Mouse (Mus musculus) embryonic facial prominence, embryonic 10.5 days (tissue): Measurements from ENCODE around the gene Pafah2. TPM values are rescaled to one million over a fixed set of nuclear protein-coding genes. Genes with fewer than 3 reads are reported as not detected.

Experiments used
- DNase-seq: peaks from one replicate; pipeline ENCODE4 v3.0.0-alpha.2; 2017; ENCODE audit warnings: low spot score
- H3K27ac ChIP-seq: fragments of 300-500 bp; sonication (generic); replicated peaks from 2 replicates; pipeline ENCODE4 v1.5.1; 2016; ENCODE audit warnings: mild to moderate bottlenecking
- H3K27me3 ChIP-seq: fragments of 300-500 bp; sonication (generic); replicated peaks from 2 replicates; pipeline ENCODE4 v1.6.1; 2016; ENCODE audit warnings: low read depth, mild to moderate bottlenecking; ENCODE audit not compliant: poor library complexity, severe bottlenecking
- H3K36me3 ChIP-seq: fragments of 300-500 bp; sonication (generic); replicated peaks from 2 replicates; pipeline ENCODE4 v1.6.1; 2016; ENCODE audit warnings: mild to moderate bottlenecking, moderate library complexity
- H3K4me1 ChIP-seq: fragments of 300-500 bp; sonication (generic); 2 replicates; pipeline ENCODE4 v1.6.1; 2016
- H3K4me3 ChIP-seq: fragments of 300-500 bp; sonication (generic); 2 replicates; pipeline ENCODE4 v1.5.1; 2016; ENCODE audit warnings: mild to moderate bottlenecking, moderate library complexity
- H3K9me3 ChIP-seq: fragments of 300-500 bp; sonication (generic); 2 replicates; pipeline ENCODE4 v1.6.1; 2016; ENCODE audit warnings: mild to moderate bottlenecking
- WGBS: fragments of 180-500 bp; shearing (Covaris S2); methylation state at CpG from one replicate; pipeline ENCODE4 v1.1.7; 2016; 5-methylcytosine and 5-hydroxymethylcytosine counted together
- polyA plus RNA-seq: library from polyadenylated mRNA; unstranded; fragments of >200 nt; fragmentation: Nextera tagmentation; extraction: Ambion mirVana; gene quantifications from 2 replicates; pipeline ENCODE4 v1.2.1, GENCODE M21; 2016

Gene Pafah2
- polyA plus RNA-seq, 1 experiment from 2014 or later: 7.0 TPM

DNA sequence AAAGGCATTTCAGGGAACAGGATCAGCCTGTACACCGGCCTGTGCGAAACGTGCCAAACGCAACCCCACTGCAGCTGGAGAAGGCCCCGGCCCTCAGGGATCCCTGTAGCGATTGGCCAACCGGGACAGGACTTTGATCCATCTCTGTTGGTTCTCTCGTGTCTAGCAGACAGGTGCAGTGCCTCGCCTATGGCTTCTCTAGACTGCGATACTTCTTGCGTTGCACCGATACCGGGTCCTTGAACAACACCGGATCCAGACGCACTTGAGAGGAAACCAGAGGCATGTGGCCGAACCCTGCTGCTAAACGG, 38.7 kb upstream of the Pafah2 start:
- Histone ChIP-seq H3K27me3 (peaks cover 38% of the 10 kb centered on the region), H3K36me3 (no peaks in the 10 kb centered on the region), H3K4me3 (peak overlapping the region; percentile 29; the same call in 1 of the 2 replicates), H3K4me1 (peaks cover 33% of the 10 kb centered on the region), H3K9me3 (no peaks in the 10 kb centered on the region), H3K27ac (no peak overlapping the region)
- DNase-seq: no peak
- WGBS: 34% methylated on average over 17 of the region's 17 CpGs

DNA sequence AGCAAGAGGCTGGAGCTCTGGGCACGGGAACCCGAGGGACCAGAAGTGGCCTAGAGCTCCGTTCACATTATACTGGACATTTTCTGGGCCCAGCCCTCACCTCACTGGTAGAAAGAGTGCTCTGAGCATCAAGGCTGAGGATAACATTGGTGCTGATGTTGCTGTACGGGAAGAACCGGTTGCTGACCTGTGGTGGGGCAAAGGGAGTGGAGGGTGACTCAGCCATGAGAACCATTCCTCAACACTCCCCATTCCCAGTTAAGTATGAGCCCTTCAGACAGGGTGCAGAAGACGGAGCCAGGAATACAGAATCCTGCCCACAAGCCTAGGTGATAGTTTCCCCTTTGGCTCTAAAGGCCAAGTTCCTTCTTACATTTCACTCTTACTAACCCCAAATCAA, 36.5 kb upstream of the Pafah2 start:
- 89% methylated on average over 6 of the region's 6 CpGs for WGBS
- Histone ChIP-seq H3K27me3 (peaks cover 52% of the 10 kb centered on the region), H3K4me1 (peaks cover 39% of the 10 kb centered on the region), H3K36me3 (no peaks in the 10 kb centered on the region), H3K27ac (no peak overlapping the region), H3K4me3 (no peak overlapping the region), H3K9me3 (no peaks in the 10 kb centered on the region)
- no peak for DNase-seq

DNA sequence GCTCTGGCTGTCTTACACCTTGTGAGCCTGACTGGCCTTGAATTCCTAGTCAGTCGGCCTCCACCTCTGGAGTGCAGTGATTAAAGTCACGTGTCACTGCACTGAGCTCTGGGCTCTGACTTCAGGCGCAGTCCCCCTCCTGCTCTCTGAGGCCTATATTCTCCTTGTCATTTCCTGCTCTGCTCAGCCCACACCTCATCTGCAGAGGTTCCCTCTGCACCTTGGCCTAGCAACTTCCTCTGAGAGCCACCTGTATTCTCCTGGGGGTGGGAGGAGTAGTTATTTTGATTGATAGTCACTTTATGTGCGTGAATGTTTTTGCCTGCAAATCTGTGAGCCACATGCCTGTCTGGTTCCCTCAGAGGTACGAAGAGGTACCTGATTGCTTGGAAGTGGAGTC, 34.9 kb upstream of the Pafah2 start:
- Histone ChIP-seq H3K27me3 (peaks cover 59% of the 10 kb centered on the region), H3K4me3 (no peak overlapping the region), H3K4me1 (peaks cover 39% of the 10 kb centered on the region), H3K9me3 (no peaks in the 10 kb centered on the region), H3K27ac (no peak overlapping the region), H3K36me3 (no peaks in the 10 kb centered on the region)
- DNase-seq: no peak
- 43% methylated on average over 5 of the region's 5 CpGs for WGBS

DNA sequence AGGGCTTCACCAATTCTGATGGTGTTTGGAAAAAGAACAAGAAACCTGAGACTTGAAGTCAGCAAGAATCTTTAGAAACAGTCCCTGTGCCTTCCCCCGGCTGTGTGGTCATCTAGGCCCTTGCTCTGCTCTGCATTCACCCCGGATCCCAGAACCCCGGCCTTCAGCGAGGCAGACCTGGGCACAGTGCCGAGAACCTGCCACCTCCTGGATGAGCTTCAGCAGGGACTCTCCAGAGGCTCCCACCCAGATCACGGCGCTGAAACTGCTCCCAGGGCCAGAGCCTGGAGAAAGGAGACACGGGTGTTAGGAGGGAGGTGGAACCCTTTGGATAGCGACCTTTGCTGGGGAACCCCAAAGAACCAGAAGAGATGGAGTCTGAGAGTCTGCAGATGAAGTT, 34.0 kb upstream of the Pafah2 start:
- Histone ChIP-seq H3K27ac (no peak overlapping the region; the same call in 1 of the 2 replicates), H3K4me1 (peaks cover 35% of the 10 kb centered on the region)

DNA sequence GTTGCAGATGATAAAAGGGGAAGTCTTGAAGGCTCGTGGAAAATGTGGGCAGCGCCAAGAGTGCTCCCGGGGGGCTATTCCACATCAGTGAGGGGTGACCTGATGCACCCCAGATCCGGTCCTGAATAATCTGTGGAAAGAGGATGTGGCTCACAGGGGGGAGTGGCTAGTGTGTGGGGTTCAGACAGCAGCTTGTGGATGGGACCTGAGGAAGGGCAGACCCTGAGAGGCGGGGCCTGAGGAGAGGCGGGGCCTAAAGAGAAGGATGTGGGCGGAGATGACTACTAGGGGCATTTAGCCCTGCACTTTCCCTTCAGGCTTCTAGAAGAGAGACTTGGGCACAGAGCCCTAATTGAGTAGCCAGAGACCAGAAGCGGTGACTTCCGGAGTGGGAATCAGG, 33.5 kb upstream of the Pafah2 start:
- Histone ChIP-seq H3K27me3 (peaks cover 56% of the 10 kb centered on the region), H3K9me3 (no peaks in the 10 kb centered on the region), H3K4me1 (peaks cover 30% of the 10 kb centered on the region), H3K4me3 (peak overlapping the region; percentile 26; the same call in 1 of the 2 replicates), H3K36me3 (no peaks in the 10 kb centered on the region), H3K27ac (no peak overlapping the region)
- WGBS: 18% methylated on average over 9 of the region's 9 CpGs
- peak; percentile 53 for DNase-seq

More for the DNA sequence above, 34.0 kb upstream of the Pafah2 start:
- 62% methylated on average over 9 of the region's 9 CpGs for WGBS
- no peak for DNase-seq
- Histone ChIP-seq H3K36me3 (no peaks in the 10 kb centered on the region), H3K9me3 (no peaks in the 10 kb centered on the region), H3K27me3 (peaks cover 57% of the 10 kb centered on the region), H3K4me3 (no peak overlapping the region)

DNA sequence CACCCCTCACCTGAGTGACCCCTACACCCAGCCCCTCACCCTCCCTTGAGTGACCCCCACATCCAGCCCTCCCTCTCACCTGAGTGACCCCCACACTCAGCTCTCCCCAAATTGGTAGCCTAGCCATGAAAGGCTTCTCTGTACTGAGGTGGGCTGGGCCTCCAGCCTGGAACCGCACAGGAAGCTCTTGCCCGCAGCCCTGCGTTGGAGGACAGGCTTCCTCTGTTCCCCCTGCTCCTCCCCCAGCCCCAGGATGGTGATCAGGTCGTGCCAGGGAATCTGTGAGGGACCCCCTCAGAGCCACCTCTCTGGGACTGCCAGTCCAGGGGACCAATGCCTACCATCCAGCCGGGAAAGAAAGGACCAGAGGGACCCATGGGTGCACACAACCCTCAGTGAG, 30.8 kb upstream of the Pafah2 start:
- WGBS: 33% methylated on average over 5 of the region's 5 CpGs
- H3K27ac ChIP-seq: no peak overlapping the region
- no peaks in the 10 kb centered on the region for H3K36me3 ChIP-seq
- peaks cover 62% of the 10 kb centered on the region for H3K27me3 ChIP-seq
- H3K4me1 ChIP-seq: peaks cover 31% of the 10 kb centered on the region
- no peaks in the 10 kb centered on the region for H3K9me3 ChIP-seq
- DNase-seq: no peak
- no peak overlapping the region for H3K4me3 ChIP-seq

DNA sequence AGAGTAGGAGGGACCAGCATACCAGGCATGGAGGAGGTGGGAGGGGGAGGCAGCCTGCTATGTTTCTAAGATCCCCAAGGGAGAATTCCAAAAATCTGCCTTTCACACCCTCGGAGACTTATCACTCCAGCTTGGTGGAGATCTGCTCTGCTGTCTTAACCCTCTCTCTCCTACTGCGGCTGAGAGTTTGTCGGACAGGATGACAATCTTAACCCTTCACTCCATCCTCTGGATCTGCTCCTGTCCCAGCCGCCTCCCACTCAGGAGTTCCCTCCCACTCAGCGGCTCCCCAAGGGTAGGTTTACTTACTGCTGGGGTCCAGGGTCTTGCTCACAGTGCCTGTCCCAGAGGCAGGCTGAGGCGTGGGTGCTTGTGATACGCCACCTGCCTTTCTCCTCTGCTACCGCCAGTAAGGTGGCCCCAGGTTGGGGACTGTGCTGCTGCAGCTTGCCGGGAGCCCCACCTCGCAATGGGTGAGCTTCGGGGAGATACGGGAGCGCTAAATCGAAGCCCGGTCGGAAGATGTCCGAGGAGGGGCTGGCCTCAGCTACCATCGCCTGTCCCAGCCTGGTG, 25.4 kb upstream of the Pafah2 start:
- DNase-seq: peak; percentile 42
- Histone ChIP-seq H3K4me1 (peaks cover 25% of the 10 kb centered on the region), H3K27ac (no peak overlapping the region), H3K9me3 (no peaks in the 10 kb centered on the region), H3K36me3 (no peaks in the 10 kb centered on the region), H3K4me3 (peak overlapping the region; percentile 66), H3K27me3 (peaks cover 61% of the 10 kb centered on the region)
- WGBS: under 1% methylated on average over 18 of the region's 18 CpGs

DNA sequence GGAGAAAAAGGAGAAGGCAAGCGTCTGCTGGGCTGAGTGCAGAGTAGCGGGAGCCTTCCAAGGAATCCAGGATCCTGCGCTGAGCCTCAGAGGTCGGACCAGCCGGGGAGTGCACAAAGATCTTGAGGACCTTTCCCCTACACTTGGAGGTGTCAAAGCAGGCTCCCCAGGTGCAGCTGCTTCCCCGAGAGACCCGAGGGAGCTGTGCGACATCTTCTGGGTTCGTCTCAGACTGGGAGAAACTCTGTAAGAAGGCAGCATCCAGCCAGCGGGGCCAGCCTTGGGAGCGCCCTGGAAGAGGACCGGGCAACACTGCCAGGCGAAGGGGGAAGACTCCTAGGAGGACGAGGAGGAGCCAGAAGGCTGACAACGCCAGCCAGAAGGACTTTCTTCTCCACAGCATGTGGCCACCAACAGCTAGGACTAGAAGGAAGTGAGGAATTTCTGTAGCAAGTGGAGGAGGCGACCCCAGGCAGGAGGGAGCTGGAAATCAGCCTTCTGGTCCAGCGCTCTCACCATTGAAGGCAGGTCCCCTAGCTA, 24.7 kb upstream of the Pafah2 start:
- H3K27me3 ChIP-seq: peaks cover 59% of the 10 kb centered on the region

DNA sequence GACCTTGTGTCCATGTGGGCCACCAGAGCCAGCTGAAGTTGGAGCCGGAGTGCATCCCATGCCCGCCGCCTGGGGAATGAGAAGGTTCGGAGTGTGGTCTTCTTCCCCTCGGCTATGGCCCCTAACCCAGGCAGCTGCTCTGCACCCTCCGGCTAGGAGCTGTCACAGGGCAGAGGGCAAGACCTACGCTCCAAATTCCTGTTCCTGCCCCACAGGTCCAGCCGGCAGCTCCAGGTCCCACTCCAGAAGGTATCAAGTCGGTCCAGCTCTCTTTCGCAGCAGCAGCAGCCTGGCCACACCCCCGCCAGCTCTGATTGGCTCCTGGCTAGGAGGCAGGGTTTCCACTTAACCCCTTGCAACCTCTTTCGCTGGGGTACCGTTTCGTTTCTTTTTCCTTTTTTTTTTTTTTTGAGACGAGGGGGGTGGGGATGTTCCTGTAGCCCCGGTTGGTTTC, 23.8 kb upstream of the Pafah2 start:
- Histone ChIP-seq H3K27me3 (peaks cover 59% of the 10 kb centered on the region), H3K27ac (no peak overlapping the region), H3K36me3 (no peaks in the 10 kb centered on the region), H3K4me1 (peaks cover 25% of the 10 kb centered on the region), H3K4me3 (peak overlapping the region; percentile 66), H3K9me3 (no peaks in the 10 kb centered on the region)
- peak; percentile 82 for DNase-seq
- under 1% methylated on average over 16 of the region's 16 CpGs for WGBS

More for the DNA sequence above, 24.7 kb upstream of the Pafah2 start:
- peak; percentile 44 for DNase-seq
- Histone ChIP-seq H3K9me3 (no peaks in the 10 kb centered on the region), H3K36me3 (no peaks in the 10 kb centered on the region), H3K4me3 (peak overlapping the region; percentile 66), H3K4me1 (peaks cover 25% of the 10 kb centered on the region), H3K27ac (no peak overlapping the region)
- 1% methylated on average over 17 of the region's 17 CpGs for WGBS

DNA sequence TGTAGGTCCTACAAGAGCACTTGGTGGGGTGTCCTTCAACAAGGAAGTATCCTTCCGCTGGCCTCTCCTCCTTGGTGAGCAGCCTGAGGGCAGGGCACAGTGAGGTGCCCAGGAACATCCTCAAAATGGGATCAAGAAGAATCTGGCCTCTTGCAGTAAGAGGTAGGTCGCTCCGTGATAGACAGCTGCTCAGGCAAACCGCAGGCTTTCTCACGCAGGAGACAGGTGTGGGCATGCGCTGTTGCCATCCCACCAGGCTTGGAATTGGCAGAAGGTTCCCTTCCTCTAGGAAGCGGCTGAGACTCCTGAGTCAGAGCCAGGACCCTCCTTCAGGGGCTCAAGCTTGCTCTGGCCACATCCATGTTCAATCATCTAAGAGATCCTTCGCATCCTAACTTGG, 22.8 kb upstream of the Pafah2 start:
- DNase-seq: no peak
- Histone ChIP-seq H3K9me3 (no peaks in the 10 kb centered on the region), H3K4me3 (no peak overlapping the region), H3K4me1 (peaks cover 33% of the 10 kb centered on the region), H3K27me3 (peaks cover 49% of the 10 kb centered on the region), H3K36me3 (no peaks in the 10 kb centered on the region), H3K27ac (no peak overlapping the region)
- 85% methylated on average over 8 of the region's 8 CpGs for WGBS

DNA sequence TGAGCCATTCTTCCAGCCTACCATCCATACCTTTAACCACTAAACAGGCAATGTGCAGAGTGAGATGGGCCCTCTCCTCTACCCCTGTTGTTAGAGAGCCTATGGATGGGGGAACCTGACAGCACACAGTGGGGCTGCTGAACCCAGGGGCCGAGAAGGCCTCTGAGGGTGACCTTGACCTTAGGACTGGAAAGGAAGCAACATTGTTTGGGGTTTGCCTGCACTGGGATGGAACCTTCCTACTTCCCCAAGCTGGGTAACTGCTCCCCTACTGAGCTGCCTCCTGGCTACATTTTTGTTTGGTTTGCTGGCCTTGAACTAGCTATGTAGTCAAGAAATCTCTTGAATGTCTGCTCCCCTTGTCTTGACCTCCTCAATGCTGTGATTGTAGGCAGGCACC, 21.8 kb upstream of the Pafah2 start:
- Histone ChIP-seq H3K4me3 (no peak overlapping the region), H3K36me3 (no peaks in the 10 kb centered on the region), H3K4me1 (peaks cover 42% of the 10 kb centered on the region), H3K27ac (no peak overlapping the region), H3K27me3 (peaks cover 39% of the 10 kb centered on the region), H3K9me3 (no peaks in the 10 kb centered on the region)
- DNase-seq: no peak
- 33% methylated on average over 1 of the region's 1 CpGs for WGBS

DNA sequence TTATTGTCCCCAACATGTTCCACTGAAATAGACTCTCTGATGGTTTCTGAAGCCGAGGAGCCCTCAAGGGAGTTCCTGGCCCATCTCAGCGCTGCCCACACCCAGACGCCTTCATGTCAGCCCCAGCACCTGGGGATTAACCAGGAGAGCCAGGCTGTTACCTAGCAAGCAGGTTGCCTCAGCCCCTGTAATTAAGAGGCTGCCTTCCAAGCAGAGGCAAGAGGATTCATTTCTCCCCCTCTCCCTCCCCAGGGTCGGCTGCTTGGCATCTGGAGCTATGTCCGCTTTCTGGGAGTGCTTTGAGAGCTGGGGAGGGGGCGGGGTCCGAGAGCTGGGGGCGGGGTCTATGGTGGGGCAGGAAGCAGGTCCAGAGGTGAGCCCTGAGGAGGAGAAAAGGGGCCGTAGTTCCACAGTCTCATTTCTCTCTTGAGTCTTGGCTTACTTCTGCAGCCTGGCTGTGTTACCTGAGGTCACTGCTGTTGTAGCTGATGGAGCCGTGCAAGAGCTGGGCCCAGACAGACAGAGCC, 18.0 kb upstream of the Pafah2 start:
- DNase-seq: peak; percentile 57
- H3K4me3 ChIP-seq: no peak overlapping the region
- WGBS: 27% methylated on average over 10 of the region's 10 CpGs
- H3K4me1 ChIP-seq: peaks cover 19% of the 10 kb centered on the region
- H3K9me3 ChIP-seq: no peaks in the 10 kb centered on the region
- H3K27me3 ChIP-seq: peaks cover 5% of the 10 kb centered on the region
- no peaks in the 10 kb centered on the region for H3K36me3 ChIP-seq
- peak overlapping the region; percentile 71 for H3K27ac ChIP-seq

DNA sequence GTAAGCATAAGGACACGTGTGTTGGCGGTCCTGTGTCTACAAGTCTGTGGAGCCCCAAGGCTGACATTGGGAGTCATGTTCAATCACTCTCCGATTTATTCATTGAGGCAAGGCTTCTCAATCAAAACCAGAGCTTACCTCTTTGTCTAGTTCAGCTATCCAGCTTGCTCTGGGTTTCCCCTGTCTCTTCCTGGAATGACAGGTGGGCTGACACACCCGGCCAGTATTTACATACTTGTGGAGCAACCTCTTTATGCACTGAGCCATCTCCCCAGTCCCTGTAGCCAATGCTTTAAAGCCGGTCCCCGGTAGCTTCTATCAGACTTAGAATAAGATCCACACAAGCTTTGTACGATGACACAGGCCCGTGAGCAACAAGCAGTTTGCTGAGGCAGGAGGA, 16.6 kb upstream of the Pafah2 start:
- Histone ChIP-seq H3K4me3 (no peak overlapping the region), H3K4me1 (peaks cover 19% of the 10 kb centered on the region), H3K27me3 (no peaks in the 10 kb centered on the region), H3K27ac (no peak overlapping the region), H3K9me3 (no peaks in the 10 kb centered on the region), H3K36me3 (no peaks in the 10 kb centered on the region)
- no peak for DNase-seq
- WGBS: 84% methylated on average over 8 of the region's 8 CpGs
